Mouse (Mus musculus): ENCODE measurements around the gene Wdfy4.

DNA sequence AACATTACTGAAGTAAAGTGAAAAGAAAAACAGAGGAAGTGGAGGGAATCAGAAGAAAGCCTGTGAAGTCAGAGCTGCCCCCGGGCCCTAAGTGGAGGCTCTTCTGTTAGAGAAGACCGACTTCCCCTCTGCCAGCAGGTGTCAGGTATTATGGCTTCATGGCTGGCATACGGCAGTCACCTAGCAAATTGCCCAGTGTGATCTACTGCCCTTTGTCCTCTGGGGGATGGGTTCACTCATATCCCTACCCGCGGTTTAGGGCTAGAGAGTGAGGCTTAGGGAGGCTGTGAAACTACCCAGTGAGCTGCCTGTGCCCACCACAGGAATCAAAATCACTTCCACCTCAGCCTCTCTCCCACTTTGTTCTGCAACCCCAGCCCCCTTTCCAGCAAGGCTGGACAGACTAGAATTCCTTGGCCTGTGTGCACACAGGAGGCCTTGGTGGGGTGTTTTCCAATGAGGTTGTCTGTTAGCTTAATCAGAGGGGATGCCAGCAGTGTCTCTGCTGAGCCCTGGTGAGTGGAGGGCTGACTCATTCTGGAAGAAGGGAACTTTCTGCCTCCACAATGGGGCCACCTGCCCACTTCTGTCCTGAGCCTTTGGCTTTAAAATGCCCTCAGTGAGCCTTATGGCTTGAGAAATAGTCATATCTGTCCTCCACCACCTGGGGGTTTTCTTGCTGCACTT, 27.1 kb upstream of the Wdfy4 start:
- TF ChIP-seq EP300 (IDR thresholded peaks at IDR 0.05; ENCODE audit: insufficient read depth, low read depth, low read length) (no peak), CTCF (IDR thresholded peaks at IDR 0.05; ENCODE audit: low read depth, low read length) (no peak)

All from ES-Bruce4 (cell line).